Mouse (Mus musculus): ENCODE data around the gene Mybphl.

GRCm38 (mm10) chr3:108392299-108392698, 27.6 kb downstream of the Mybphl start:
- TF ChIP-seq CTCF (IDR thresholded peaks at IDR 0.05; ENCODE audit: extremely low read depth, insufficient read depth, insufficient read length, insufficient replicate concordance) = no peak
- TF ChIP-seq POLR2A (IDR thresholded peaks at IDR 0.05; ENCODE audit: low read depth, low read length) = no peak

All from spleen, adult 2 months (tissue).